Mouse (Mus musculus) erythroid progenitor cell, adult 5-6 weeks (primary cell): ENCODE results near the gene Proser3. TPM values are rescaled to one million over a fixed set of nuclear protein-coding genes. Genes with fewer than 3 reads are reported as not detected.

Experiments
- ATAC-seq: replicated peaks from 2 replicates; pipeline ENCODE4 v1.8.0; 2016; ENCODE audit warnings: moderate number of reproducible peaks, mild to moderate bottlenecking, moderate TSS enrichment, inconsistent platforms; ENCODE audit not compliant: poor library complexity, low FRiP score, severe bottlenecking
- total RNA-seq, 2 experiments: library from RNA; stranded (forward) in 1 of 2; stranded (reverse) in 1 of 2; fragments of 150-400 nt in 1 of 2; fragments of 186-747, 209-891 nt in 1 of 2; gene quantifications; 2 replicates each; pipeline versions ENCODE4 v1.2.3 to v1.2.4; 2015 to 2017; ENCODE audit warnings: low replicate concordance in 2 of 2

Proser3 gene
- total RNA-seq (2015; ENCODE audit: low replicate concordance) (16.8 and 24.5 TPM in 2 replicates), total RNA-seq (2017; ENCODE audit: low replicate concordance) (10.9 and 18.1 TPM in 2 replicates)

DNA sequence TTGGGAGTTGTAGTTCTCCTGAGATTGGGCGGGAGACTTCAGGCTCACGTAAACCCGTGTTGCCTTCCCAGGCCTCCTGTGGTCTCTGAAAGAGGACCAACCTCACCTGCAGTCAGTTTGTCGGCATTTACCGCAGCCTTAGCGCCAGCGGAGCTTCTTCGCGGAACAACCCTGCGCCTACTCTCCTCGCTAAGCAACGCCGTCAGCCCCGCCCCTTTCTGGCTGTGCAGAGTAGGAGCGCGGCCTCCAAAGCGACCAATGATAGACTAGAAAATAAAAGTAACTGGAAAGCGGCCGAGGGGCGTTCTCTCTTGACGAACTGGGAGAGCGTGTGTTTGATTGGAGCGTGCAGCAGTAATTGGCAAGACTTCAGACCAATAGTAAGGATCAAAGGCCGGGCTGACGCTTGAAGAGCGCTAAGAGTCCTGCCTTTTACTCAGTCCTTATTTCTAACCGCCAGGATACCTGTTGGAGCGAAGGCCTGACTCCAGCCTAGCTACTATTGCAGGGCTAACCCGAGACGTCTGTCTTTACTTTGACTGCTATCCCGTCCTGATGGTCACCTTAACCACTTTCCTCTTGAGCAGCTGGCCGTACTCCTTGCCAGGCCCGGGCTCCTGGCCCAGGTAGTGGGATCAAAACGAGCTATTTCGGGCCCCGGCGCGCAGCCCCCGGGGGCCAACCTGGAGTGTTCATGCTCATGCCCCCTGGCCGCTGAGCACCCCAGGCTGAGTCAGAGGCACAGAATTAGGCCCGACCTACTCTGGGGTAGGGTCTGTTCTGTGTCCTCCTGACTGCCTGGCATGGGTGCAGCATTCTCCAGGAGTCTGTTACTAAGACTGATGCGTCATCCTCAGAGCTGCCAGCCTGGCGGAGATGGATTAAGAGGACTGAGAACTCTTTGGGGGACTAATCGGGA is at the start of gene Proser3, which contains the start of gene Hspb6:
Proser3 (minus strand) TSS at position 198 of the 919 bp plus-strand sequence.
Hspb6 (plus strand) TSS at position 77 of the 919 bp plus-strand sequence.
- peak; percentile 87 for ATAC-seq

DNA sequence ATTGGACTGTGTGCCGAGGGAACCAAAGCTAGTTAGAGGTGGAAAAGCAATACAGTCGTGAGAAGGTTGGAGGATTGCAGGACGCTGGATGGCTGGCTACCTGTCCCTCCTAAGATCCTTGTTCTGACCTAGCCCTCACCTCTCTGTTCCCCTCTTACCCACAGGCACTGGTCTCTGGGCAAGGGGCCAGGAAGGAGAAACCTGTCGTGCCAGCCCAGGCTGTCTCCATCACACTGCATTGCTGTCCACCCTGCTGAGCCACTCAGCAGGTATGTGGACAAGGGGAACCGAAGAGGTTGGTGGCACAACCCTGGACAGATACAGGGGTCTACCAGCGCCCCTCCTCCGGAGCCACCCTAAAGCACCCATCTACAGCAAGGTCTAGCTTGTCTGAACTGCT is 48.6 kb upstream of the Proser3 start:
- ATAC-seq, result no peak

DNA sequence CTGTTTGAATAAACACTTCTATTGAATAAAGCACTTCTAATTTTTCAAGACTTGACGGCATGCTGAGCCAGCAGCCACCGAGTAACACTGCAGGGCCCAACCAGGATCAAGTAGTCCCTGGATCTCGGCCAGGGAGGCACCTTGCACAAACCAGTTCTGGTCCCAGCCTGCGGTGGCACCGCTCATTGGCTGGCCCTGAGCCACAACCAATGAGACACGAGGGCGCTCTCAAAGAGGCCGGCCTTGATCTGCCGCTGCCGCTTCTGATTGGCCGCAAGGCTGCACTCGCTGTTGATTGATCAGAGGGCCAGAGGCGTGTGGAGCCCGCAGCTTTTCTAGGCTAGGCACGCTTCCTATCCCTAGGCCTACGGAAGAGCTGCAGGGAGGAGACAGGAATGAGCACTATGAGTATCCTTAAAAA is 47.8 kb upstream of the Proser3 start:
- peak; percentile 99 for ATAC-seq

DNA sequence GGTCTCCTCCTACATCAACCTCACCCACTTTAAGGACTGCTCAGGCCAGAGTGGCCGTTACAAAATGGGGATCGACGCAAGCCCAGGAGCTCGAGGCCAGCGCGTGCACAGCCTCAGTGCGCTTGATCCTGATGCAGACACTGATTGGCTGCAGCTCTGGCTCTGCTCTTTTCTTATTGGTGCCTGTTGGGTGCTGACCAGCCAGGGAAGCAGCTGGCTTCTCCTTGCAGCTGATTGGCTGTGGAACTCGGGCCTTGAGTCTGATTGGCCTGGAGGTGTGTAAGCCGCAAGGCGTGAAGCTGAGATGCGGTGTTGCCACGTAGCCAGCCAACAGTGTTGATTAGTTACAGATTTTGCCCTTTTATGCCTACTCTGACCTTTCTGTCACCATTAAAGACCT is 46.7 kb upstream of the Proser3 start, which contains the start of gene Zbtb32:
Zbtb32 (minus strand) TSS at position 124 of the 400 bp plus-strand sequence.
- ATAC-seq, result no peak

DNA sequence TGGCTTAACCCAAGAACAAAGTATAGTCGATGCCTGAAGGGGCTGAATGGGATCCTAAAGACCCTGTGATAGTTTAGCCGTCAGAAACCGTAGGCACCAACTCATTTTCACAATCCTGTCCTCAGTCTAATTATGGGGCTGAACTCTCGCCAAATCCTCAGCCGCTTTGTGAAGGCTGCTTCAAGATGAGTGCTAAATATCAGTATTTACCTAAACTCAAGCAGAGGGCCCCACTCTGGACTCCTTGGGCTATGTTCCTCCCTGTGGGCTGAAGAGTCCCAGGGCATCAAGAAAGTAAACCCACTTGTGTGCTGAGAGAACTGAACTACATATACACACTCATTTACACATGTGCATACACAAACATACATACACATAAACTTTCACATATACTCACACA is 44.7 kb upstream of the Proser3 start:
- ATAC-seq, result no peak

- no peak for ATAC-seq
These were observed 44.0 kb upstream of the Proser3 start for GRCm38 (mm10) chr7:30596093-30596492.

DNA sequence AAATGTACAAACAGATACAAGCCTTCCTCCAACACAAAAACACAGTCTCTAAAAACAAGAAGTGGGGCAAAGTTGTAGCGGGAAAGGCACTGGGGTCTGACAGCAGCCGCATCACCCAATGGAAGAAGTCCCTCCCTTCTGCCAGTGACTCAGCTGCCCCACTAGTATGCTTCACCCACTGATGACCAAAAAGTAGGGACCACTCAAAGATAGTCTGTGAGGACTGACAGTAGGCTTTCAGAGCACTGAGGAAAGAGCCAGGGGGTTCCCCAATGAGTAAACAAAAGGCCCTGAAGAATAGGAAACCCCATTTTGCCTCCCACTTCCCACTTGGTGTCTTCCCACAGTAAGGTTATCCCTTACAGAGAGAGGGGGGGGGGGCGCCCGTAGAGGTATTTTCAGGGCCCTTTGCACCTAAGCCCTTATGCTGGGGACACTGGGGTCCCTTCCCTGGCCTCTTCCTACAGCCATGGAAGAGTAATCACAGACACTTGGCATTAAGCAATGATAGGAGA is 42.5 kb upstream of the Proser3 start:
- no peak for ATAC-seq

GRCm38 (mm10) chr7:30593579-30594509 is 41.7 kb upstream of the Proser3 start:
- ATAC-seq, result no peak

GRCm38 (mm10) chr7:30592772-30593423 is 40.8 kb upstream of the Proser3 start:
- no peak for ATAC-seq

- no peak for ATAC-seq
These were observed 39.5 kb upstream of the Proser3 start for GRCm38 (mm10) chr7:30591605-30591951.

- no peak for ATAC-seq
These were observed 39.0 kb upstream of the Proser3 start for GRCm38 (mm10) chr7:30590927-30591604.

- peak; percentile 56 for ATAC-seq
These were observed 37.6 kb upstream of the Proser3 start for GRCm38 (mm10) chr7:30589435-30590301.

- peak; percentile 90 for ATAC-seq
These were observed 36.8 kb upstream of the Proser3 start, which contains the start of gene Kmt2b for GRCm38 (mm10) chr7:30588676-30589434. Gene Kmt2b (minus strand): TSS chr7:30588726.

DNA sequence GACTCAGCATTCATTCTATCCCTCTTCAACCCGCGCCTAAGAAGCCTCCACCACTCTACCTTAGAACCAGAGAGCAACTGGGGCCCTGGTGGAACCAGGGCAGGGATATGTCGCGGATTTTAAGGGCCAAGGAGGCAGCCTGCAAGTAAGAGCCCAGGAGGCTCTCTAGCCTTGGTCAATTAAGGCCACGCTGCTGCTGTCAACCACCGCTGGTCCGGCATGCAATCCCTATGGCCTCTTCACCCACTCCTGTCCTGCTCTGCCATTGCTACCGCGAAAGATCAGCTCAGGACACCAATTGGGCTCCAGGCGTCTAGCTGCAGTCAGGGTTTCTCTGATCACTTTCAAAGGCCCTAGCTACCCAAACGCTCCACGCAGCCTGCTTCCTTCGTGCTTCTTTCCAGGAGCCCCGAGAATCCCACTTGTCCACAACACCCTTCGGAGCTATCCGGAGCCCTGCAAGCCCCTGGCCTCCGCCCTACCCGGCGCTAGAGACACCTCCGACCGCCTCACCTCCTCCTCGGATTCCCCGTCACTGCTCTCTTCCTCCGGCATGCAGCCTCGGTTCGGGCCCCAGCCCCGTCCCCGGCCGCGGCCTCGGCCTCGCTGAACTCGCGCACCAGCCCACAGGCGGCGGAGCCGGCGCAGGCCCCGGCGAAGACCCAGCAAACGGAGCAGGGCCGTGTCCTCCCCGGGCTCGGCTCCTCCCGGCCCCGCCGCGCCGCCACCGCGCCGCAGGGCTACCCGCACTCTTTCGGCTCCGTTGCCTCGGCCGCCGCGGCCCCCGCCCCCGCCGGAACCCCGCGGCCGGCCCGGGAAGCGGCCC is 36.0 kb upstream of the Proser3 start:
- ATAC-seq, result no peak

DNA sequence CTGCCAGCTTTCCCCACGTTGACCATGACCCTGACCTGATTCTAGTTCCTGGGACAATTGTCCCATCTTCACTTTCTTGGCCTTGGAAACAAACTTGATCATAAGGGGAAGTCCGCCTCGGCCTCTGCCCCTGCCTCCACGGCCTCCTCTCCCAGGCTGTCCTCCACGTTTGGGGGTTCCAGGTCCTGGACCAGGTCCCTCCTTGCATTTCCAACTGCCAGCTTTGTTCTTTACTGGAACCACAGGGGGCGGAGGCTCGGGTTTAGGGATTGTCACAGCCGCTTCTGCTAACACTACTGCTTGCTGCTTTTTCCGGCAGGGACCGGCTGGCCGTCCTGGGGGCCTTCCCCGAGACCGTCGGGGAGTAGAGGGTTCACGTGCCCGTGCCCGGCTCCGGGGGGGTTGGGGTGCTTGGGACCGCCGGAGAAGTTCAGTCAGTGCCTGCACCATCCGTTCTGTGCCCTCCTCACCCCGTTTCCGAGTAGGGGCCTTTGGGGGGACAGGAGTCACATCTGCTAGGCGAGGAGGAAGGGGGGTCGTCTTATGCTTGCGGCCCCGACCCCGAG is 34.4 kb upstream of the Proser3 start:
- ATAC-seq, result no peak

- no peak for ATAC-seq
These were observed 33.1 kb upstream of the Proser3 start for GRCm38 (mm10) chr7:30585170-30585569.
